Mouse (Mus musculus) kidney, adult 18-20 months (tissue): ENCODE measurements around the gene Dpagt1.
"Not testable (repeated sequence)": the region's sequence is repeated elsewhere in the genome, so short reads cannot be mapped to it uniquely, and the experiment has no call there.

Source experiments
- DNase-seq: peaks from one replicate; pipeline ENCODE4 v3.0.0; 2021

Gene Dpagt1

DNA sequence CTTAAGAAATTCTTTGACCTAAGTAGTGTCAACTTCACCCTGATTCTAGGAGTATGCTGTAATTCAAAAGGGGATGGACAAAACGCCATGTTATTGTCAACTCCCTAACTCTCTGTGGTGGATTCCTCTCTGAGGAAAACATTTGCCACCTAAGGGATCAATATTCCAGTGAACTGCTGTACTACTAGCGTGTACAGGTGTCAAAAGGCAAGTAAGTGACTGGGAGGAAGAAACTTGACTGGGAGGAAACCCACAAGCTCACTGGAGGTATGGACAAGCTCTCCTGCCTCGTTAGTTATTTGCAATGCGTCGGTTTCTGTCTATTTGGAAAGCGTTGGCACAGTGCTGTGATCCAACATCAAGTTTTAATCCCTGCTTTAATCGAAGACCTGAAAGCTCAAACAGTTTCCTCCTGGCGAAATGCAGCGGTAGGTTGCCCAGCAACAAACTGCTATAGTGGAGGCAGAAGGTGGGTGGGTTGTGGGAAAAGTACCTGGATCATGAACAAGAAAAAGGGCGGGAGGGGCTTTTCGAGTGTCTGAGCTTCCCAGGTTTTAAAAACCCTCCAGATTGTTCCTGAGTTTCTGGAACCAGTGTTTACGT lies at the start of gene Dpagt1:
Gene Dpagt1, plus strand, starts transcription at position 252 of the 603 bp plus-strand sequence.
- DNase-seq: no peak

GRCm38 (mm10) chr9:44283183-44283582 lies 42.6 kb upstream of the Dpagt1 start:
- no peak for DNase-seq

- no peak for DNase-seq
Measured at GRCm38 (mm10) chr9:44286256-44286850, 39.5 kb upstream of the Dpagt1 start.

- DNase-seq: no peak
Measured at GRCm38 (mm10) chr9:44287003-44287400, 38.8 kb upstream of the Dpagt1 start.

GRCm38 (mm10) chr9:44287401-44288075 lies 38.3 kb upstream of the Dpagt1 start:
- DNase-seq: no peak

- DNase-seq: no peak
Measured at GRCm38 (mm10) chr9:44288076-44288958, 37.5 kb upstream of the Dpagt1 start, which contains the start of gene Abcg4. Abcg4 (minus strand) TSS chr9:44288615.

- no peak for DNase-seq
Measured at GRCm38 (mm10) chr9:44288959-44289291, 36.9 kb upstream of the Dpagt1 start.

- peak; percentile 68 for DNase-seq
Measured at GRCm38 (mm10) chr9:44292490-44292889, 33.3 kb upstream of the Dpagt1 start.

GRCm38 (mm10) chr9:44300001-44300400 lies 25.8 kb upstream of the Dpagt1 start:
- DNase-seq: not testable (repeated sequence)

DNA sequence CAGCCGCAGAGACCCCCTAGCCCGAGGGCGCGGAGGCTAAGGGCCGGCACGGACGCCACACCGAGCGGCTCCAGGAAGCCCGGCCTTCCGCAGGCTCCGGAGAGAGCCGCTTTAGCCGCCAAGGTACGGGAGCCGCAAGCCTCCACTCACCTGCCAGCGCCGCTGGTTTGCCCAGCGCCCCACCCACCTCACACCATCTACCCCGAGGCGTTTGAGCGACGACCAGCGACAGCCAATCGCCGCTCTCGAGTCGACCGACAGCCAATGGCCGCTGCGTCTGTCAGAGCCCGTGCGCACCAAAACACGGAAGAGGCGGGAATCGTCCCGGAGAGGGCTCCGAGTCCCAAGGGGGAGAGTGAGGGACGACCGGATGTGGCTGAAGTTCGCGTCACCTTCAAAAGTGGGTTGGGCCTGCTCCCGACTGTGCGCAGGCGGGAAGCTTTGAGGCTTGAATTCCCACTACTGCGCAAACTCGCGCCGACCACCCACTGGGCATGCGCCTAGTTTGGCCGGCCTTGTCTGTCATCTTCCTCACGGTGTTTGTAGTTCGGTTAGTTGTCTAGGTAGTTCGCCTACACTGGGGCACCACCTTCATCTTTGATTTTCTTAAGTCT lies 20.2 kb upstream of the Dpagt1 start, which contains the start of gene Hinfp:
Gene Hinfp, minus strand, starts transcription at position 206 of the 614 bp plus-strand sequence.
- DNase-seq: peak; percentile 97

DNA sequence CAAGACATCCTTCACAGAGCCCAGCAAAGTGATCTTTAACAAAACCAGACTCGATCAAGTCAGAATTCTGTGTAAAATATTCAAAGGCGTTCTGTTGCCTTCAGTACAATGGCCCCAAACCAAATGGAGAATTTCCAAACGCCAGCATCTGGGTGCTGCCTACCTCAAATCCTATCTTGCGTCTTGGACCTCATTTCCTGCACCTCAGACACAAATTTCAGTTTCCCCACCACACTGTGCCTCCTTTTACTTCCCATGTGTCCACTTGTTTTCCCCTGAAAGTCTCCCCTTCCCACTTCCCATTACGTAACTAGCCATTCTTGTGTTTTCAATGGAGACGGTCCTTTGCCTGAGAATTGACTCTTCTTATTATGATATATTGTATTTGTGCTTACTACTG lies 19.3 kb upstream of the Dpagt1 start:
- no peak for DNase-seq

GRCm38 (mm10) chr9:44307248-44307647 lies 18.6 kb upstream of the Dpagt1 start:
- DNase-seq: no peak

DNA sequence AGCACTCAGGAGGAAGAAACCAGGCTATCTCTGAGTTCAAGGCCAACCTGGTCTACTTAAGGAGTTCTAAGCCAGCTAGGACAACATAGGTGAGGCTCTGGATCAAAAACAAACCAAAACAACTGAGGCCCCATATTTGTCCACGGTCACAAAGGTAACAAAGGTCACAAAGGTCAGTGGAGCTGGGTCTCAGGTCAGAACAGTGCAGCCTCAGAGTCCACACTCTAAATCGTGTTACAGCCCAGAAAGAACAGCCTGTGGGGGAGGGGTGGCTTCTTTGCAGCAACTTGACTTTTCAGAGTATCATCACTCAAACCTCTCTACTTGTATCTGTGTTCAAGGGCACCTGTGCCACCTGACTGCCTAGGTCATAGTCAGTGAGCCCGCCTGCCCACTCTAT lies 16.1 kb upstream of the Dpagt1 start:
- no peak for DNase-seq

DNA sequence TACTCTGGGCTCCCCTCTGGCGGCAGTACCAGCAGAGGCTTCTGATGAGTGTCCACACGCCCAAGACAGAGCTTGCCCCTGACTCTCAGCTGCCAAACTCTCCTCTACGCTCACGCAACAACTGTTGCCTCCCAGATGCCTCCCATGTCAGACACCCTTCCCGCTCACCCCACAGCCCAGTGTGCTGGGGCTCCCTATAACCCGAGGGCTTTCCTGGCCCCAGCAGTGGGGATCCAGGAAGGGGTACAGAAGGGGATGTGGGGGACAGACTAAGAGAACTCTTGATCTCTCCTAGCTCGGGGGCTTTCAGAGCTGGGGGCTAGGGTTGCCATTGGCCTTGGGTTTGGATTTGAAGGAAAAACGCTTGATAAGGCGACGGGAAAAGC lies 15.1 kb upstream of the Dpagt1 start:
- no peak for DNase-seq

DNA sequence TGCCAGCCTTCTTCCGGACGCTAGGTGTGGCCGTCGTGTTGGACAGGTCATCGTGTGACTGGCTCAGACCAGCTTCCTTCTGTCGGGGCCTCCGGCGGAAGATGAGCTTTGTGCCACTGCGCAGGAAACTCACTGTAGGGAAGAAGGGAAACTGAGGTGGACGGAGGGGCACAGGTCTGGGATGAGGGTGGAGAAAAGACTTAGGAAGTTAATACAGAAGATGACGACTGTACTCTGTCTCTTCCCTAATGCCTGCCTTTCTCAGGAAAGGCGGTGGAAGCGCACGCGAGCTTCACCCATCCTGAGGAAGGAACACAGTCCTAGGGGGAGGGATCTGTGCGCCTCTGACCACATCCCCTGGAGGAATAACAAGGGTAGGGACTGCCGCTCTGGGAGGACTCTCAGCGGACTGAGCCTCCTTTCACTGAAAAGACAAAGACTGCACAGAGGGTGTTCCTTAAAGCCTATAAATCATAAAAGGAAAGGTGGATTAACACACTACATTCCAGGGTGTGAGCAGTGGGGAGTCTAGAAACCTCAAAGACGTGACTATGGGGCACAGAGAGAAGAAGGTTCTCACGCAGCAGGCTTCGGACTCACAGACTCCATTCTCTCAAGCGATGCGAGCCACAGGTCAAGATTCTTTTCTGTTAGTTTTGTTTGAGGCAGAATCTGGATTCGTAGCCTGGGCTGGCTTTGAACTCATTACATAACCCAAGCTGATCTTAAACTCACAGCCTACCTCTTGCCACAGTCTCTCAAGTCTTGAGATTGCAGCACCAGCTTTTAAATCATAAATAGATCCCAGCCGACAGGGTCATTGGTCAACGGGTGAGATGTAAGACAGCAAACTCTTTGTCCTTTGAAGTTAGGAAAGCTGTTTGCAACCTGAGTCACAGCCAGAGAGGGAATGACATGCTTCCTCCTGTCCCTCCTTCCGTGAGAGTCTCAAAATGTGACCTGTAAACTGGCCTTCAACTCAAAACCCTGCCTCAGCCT lies 14.4 kb upstream of the Dpagt1 start:
- peak; percentile 52 for DNase-seq

DNA sequence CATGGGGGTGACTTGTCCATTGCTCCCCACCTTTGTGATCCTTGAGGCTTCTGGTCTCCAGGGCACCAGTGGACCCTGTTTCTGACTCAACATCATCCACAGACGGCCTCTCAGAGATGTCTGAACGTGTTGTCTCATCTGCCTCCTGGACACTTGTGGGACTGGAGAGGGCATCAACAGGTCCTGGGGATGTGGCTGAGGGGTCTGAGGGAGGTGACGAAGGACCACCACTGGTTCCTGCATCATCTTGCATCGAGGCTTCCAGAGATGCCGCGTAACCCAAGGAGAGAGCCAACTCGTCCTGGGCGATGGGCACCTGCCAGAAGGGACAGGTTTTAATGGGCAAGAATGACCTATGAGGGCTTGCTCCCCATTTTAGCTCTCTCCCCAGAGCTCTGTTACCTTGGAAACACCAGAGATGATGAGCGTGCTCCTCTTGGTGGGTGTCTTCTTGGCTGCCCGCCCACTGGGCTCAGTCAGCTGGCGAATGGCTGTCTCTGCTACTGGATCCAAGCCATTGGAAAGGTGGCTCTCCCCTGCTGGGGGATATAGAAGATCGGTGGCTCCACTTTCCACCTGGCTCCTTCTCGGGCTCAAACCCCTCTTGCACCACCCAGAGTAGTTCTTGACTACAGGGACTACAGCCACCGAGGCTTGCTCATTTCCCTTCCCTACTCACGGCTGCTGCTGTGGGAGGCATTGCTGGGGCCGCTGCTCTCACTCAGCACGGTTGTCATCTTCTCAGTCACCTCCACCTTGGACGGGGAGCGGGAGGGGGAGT lies 12.2 kb upstream of the Dpagt1 start:
- no peak for DNase-seq

- no peak for DNase-seq
Measured at GRCm38 (mm10) chr9:44314257-44314547, 11.6 kb upstream of the Dpagt1 start.

GRCm38 (mm10) chr9:44314910-44315309 lies 10.9 kb upstream of the Dpagt1 start:
- no peak for DNase-seq

DNA sequence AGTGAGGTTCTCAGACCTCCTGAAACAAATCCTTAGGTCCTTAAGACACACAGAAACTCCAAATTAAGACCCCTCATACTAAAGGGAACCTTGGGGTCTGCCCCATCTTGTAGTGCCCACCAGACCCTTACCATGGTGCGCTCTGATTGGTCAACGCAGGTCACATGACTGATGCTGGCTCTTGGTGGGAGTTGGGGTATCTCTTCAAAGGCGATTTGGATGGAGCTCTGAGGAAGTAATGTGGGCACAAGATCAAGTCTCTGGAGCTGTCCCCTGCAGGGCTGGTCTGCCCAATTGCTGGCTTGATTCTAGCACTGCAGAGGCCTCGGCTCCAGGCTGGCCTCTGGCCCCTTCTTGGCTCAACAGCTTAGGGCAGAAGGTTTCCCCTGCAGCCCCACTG lies 8.4 kb upstream of the Dpagt1 start:
- no peak for DNase-seq

- peak; percentile 76 for DNase-seq
Measured at GRCm38 (mm10) chr9:44318076-44318825, 7.6 kb upstream of the Dpagt1 start.

- no peak for DNase-seq
Measured at GRCm38 (mm10) chr9:44318826-44319095, 7.1 kb upstream of the Dpagt1 start.
